Comparison of ENCODE assay signal across 15 mouse cellular contexts in the genomic region with DNA sequence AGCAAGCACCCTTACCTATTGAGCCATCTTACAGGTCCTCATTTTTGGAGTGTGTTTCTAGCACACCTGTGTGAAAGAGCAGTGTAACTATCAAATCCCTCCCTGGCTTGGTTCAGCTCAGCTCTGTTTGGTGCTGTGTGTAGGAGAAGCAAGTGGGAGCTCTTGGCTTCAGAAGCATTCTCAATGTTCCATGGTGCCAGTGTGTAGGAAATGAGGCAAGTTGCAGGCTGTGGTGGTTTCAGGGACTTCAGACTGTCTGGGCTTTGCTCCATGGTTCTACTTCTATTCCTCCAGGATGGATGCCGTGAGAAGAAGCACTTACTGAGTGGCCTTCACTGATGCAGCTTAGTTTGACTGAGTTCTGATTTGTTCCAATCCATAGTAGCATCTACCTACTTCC.
"Had no signal": no experiment of that assay in that cellular context is flagged by ENCODE, and none has a peak within 500 bp of the region (broad histone marks: within the 10 kb centered on the region; RNA-seq: fewer than 3 reads in every experiment).

No protein-coding gene starts in this region.

- ATAC-seq: hindbrain, postnatal 0 days; intestine, embryonic 16.5 days had no signal

- DNase-seq: gastrocnemius, postnatal 14 days; gastrocnemius, postnatal 36 days; heart, adult 18-20 months; heart, postnatal 14 days; heart, postnatal 36 days; kidney, adult 11 months; kidney, adult 2 months; kidney, adult 9 months; kidney, postnatal 14 days; kidney, postnatal 36 days; layer of hippocampus, adult 9-11 months; liver; liver, embryonic 13.5 days had no signal
